Mouse (Mus musculus): ENCODE results near the gene Slc12a1.
"Not testable (repeated sequence)": the region's sequence is repeated elsewhere in the genome, so short reads cannot be mapped to it uniquely, and the experiment has no call there.

Slc12a1 gene

DNA sequence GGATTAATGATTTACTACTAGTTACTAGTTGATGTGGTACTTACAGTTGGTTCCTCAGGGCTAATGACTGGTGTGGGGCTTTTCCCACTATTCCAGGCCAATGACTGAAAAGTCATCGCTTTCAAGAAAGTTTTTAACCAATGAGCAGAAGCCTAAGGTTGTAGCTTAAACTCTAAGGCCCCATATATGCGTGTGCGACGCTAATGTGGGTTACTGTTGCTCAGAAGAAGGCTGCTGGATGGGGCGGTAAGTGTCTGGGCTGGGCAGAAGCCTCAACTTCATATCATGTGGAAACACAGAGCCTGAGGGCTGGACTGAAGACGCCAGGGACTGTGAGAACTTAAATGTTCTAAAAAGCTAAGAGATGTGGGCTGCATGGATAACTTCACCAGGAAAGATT, at the start of gene Slc12a1:
Slc12a1 (plus strand) TSS at position 118 of the 400 bp plus-strand sequence.
- no peak for DNase-seq (ENCODE audit: low spot score in 2 of 2)

GRCm38 (mm10) chr2:125104491-125104890, 47.8 kb upstream of the Slc12a1 start:
- DNase-seq (ENCODE audit: low spot score in 2 of 2), result not testable (repeated sequence)

GRCm38 (mm10) chr2:125106536-125106935, 45.8 kb upstream of the Slc12a1 start:
- DNase-seq (ENCODE audit: low spot score in 2 of 2), result not testable (repeated sequence)

DNA sequence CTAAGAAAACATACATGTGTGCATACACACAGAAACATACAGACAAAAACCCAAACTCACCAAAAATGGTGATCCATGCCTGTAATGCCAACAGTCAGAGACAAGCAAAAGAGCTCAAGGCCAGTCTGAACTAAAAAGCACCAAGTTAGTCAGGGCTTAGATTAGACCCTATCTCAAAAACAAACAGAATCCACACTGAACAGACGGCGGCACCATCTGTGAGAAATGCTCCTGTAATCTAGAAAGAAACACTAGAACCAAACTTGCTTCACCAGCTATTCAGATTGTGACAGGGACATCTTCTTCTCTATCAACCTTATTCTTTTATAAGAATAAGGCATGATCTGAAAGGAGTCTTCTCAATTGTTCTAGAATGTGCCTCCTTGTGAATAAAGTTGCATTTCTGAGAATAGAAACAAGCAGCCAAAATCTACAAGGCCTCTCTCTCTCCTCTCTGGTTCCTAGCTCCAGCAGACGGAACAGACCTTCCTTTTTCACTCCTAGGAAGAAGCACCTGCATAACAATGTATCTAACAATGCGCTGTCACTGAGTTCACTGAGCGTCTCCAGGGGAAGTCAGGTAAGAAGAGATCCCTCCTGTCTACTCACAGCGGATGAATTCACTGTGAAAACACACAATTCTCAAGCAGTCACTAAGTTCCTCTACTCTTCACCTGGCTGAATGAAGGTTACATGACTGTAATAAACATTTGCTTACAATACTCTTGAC, 32.8 kb upstream of the Slc12a1 start:
- peak in 1 of 2 experiments; percentile 50 for DNase-seq (ENCODE audit: low spot score in 2 of 2)

DNA sequence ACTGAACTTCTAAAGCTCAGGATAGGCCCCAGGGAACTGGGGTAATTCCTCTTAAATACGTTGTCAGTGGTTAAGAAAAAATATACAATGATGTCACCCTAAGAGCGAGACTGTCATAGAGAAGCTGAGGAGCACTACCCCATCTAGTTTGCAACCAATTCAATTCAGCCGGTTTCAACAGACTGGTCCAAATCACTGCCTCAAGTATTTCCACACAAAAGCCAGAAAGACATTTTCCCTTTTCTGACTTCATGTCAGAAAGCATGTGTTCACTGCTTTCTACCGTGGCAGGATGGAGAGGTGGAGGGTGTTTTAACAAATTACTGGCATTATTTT, 30.0 kb upstream of the Slc12a1 start:
- no peak for DNase-seq (ENCODE audit: low spot score in 2 of 2)

GRCm38 (mm10) chr2:125122624-125123476, 29.5 kb upstream of the Slc12a1 start:
- peak in 1 of 2 experiments; percentile 48 for DNase-seq (ENCODE audit: low spot score in 2 of 2)

DNA sequence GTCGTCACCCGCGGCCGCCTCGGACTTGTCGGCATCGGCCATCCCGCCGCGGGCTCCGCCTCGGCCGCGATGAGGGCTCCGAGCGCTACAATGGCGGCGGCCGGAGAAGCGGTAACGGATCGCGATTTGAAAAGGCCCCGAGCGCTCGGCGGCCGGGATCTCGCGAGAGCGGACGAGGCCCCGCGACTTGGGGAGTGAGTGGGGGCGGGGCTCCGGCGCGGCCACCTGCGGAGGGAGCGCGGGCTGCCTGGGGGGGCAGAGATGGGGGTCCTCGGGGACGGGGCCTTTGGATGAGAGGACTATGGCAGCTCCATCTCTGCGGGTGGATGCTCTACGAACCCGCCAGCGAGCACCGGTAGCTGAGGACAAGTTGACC, 28.8 kb upstream of the Slc12a1 start, which contains the start of gene Myef2:
Myef2 (minus strand) TSS at position 185 of the 376 bp plus-strand sequence.
- DNase-seq (ENCODE audit: low spot score in 2 of 2), result peak in 1 of 2 experiments; percentile 71

DNA sequence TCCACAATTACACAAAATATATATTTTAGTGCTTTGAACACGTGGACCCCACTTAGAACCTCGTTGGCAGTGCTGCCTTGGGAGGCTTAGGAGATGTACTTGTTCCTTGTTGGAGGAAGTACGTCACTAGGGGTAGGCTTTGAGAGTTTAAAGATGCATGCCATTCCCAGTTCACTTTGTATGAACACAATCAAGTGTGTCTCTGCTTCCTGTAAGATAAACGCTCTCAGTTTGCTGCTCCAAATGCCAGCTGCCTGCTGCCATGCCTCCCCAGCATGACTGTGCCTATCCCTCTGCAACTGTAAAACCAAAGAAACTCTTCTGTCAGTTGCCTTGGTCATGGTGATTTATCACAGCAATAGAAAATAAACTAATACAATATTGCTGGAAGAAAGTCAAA, 26.5 kb upstream of the Slc12a1 start:
- DNase-seq (ENCODE audit: low spot score in 2 of 2), result no peak

GRCm38 (mm10) chr2:125126792-125127191, 25.5 kb upstream of the Slc12a1 start:
- DNase-seq (ENCODE audit: low spot score in 2 of 2), result no peak

GRCm38 (mm10) chr2:125134113-125134512, 18.2 kb upstream of the Slc12a1 start:
- DNase-seq (ENCODE audit: low spot score in 2 of 2), result no peak

DNA sequence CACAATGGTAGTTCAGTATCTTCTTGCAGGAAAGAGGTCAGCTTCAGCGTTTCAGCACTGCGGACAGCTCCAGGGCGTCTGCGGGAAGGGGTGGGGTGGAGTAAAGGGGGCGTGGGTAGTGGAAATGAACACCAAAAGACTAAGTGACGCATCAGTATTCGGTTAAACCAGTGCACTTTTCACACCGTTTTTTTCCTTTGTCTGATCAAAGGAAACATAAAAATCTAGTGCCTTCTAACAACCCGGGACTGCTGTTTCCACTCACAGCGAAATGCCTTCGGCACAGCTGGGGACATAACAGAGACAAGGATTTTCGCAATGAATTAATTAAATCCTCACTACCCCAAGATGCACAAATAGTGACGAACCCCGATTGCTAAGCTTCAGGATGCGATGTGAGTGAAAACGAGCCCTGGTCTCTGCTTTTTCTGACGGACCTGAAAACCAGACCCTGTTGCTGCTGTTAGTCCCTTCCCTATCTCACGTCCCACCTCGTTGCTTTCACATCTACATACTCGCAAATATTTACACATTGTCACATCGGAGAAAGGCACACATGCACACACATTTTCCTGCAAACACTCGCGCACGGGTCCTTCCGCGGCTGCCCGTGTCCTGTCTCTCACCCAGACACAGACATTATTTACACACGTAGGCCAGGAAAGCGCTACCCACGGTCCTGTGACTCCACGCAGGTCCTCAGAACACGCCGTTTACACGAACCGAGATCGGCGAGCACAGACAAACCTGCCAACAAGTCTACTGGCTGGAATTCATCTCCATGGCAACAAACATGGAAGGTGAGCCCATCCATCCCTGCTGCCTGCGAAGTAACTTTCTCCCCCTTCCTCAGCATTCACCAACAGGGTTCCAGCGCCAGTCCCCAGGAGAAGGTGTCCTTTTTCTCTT, 16.1 kb upstream of the Slc12a1 start, which contains the start of gene Ctxn2:
Ctxn2 (plus strand) TSS at position 790 of the 909 bp plus-strand sequence.
- peak in 1 of 2 experiments; percentile 63 for DNase-seq (ENCODE audit: low spot score in 2 of 2)

- DNase-seq (ENCODE audit: low spot score in 2 of 2), result no peak
Measured at GRCm38 (mm10) chr2:125136846-125137245, 15.5 kb upstream of the Slc12a1 start.

GRCm38 (mm10) chr2:125142336-125142735, 10.0 kb upstream of the Slc12a1 start:
- no peak for DNase-seq (ENCODE audit: low spot score in 2 of 2)

- no peak for DNase-seq (ENCODE audit: low spot score in 2 of 2)
Measured at GRCm38 (mm10) chr2:125154294-125154693, 2.0 kb downstream of the Slc12a1 start.

DNA sequence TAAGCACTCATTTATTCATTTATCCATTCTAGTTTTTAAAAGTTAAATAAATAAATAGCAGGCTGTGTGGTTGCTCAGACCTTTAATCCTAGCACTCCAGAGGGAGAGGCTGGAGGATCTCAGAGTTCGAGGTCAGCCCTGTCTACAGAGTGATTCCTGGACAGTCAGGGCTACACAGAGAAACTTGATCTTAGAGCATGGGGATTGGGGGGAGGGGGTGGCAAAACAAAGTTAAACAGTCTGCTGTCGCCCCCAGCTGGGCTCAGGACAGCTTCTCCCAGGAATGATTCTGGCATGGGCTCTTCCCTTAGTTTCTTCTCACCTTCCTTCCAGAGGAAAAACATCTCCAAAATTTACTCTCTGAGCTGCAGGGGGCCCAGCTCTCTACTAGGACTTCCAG, 3.2 kb downstream of the Slc12a1 start:
- DNase-seq (ENCODE audit: low spot score in 2 of 2), result no peak

- no peak for DNase-seq (ENCODE audit: low spot score in 2 of 2)
Measured at GRCm38 (mm10) chr2:125162012-125162470, 9.7 kb downstream of the Slc12a1 start.

DNA sequence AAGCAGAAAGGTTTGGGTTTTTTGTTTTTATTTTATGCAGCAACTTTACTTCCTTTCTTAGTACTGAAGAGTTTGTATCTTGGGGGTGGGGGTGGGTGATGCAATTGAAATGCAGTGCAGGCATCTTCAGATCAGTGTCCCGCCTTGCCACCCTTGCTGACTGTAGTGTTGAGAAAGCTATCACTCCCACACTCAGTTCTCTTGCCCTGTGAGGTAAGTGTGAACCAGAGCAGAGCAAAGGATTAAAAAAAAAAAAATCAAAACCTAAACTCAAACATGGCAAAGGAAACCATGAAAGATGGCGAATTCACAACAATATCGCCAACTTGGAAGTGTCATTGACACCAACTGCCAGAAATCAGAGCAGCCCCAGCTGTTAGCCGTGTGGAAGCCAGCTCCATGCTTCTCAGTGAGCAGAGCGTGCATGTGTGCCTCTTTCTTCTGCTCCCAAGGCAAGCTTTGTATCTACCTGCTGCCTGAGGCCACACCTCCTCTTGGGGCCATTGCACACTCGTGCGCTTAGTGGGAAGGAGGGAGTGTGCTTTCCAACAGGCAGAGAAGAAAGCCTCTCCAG, 26.0 kb downstream of the Slc12a1 start:
- peak; percentile 1 to 16 for DNase-seq (ENCODE audit: low spot score in 2 of 2)

- DNase-seq (ENCODE audit: low spot score in 2 of 2), result no peak
Measured at GRCm38 (mm10) chr2:125187904-125188303, 35.6 kb downstream of the Slc12a1 start.

- DNase-seq (ENCODE audit: low spot score in 2 of 2), result peak; percentile 7 to 68
Measured at GRCm38 (mm10) chr2:125189197-125189596, 36.9 kb downstream of the Slc12a1 start.

DNA sequence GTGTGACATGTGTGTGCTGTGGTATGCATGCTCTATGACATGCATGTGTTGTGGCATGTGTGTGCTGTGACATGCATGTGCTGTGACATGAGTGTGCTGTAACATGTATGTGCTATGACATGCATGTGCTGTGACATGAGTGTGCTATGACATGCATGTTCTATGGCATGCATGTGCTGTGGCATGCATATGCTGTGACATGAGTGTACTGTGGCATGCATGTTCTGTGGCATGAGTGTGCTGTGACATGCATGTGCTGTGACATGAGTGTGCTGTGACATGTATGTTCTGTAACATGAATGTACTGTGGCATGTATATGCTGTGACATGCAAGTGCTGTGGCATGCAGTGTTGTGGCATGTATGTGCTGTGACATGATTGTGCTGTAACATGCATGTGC, 40.6 kb downstream of the Slc12a1 start:
- DNase-seq (ENCODE audit: low spot score in 2 of 2), result no peak

DNA sequence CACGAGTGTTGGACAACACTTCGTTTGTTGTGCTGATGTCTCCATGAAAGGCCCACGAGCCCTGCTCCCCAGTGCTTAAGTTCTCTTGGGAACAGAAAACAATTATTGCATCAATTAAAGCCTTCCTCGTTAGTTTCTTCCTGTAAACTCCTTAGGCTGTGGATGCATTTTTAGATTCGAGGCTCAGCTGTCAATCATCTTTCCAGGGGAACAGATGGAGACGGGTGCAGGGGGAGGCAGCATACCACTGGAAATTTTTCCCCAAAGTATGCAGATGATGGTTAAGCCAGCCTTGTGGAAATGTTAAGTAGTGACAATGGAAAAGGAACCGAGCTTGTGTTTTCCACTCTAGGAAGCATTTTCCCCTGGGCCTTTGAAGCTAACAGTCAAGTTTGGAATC, 44.5 kb downstream of the Slc12a1 start:
- no peak for DNase-seq (ENCODE audit: low spot score in 2 of 2)
